Mouse (Mus musculus) megakaryocyte, embryonic 14.5 days (primary cell): ENCODE measurements around the gene Gm5431. TPM values are rescaled to one million over a fixed set of nuclear protein-coding genes. Genes with fewer than 3 reads are reported as not detected.

Experiments used
- H3K27me3 ChIP-seq: replicated peaks from 2 replicates; pipeline ENCODE3; 2012; ENCODE audit warnings: inconsistent platforms
- H3K36me3 ChIP-seq: replicated peaks from 2 replicates; pipeline ENCODE3; 2012; ENCODE audit warnings: low read length, inconsistent platforms, mixed read lengths
- H3K4me1 ChIP-seq: 2 replicates; pipeline ENCODE4 v1.6.1; 2012; ENCODE audit warnings: inconsistent platforms
- H3K4me3 ChIP-seq: replicated peaks from 2 replicates; pipeline ENCODE3; 2012; ENCODE audit warnings: moderate library complexity, mild to moderate bottlenecking, inconsistent platforms
- H3K9me3 ChIP-seq: 2 replicates; pipeline ENCODE4 v1.6.1; 2012; ENCODE audit warnings: inconsistent platforms
- FLI1 ChIP-seq: IDR thresholded peaks from 2 replicates; pipeline ENCODE4 v1.6.1; 2012; ENCODE audit warnings: low read length, inconsistent platforms, mixed read lengths
- GATA1 ChIP-seq: IDR thresholded peaks from 3 replicates; pipeline ENCODE4 v1.6.1; 2012; ENCODE audit warnings: mixed read lengths, low read length, inconsistent platforms, borderline replicate concordance
- polyA plus RNA-seq: library from polyadenylated mRNA; stranded (reverse); fragments of >175 nt; gene quantifications from 2 replicates; pipeline ENCODE4 v1.2.3, GENCODE M21; 2012; ENCODE audit warnings: low replicate concordance; ENCODE audit not compliant: insufficient read depth

Gene Gm5431
- polyA plus RNA-seq, 1 experiment, result 0.45 TPM

- H3K4me3 ChIP-seq, result peak overlapping the region; percentile 99
These were observed 63.7 kb downstream of the Gm5431 start for GRCm38 (mm10) chr11:48838181-48838797.

More at GRCm38 (mm10) chr11:48838181-48838797, 63.7 kb downstream of the Gm5431 start:
- no peak for TF ChIP-seq FLI1
- no peak; the same call in 2 of the 3 replicates for TF ChIP-seq GATA1
- peaks cover 5% of the 10 kb centered on the region for H3K36me3 ChIP-seq
- H3K9me3 ChIP-seq, result no peaks in the 10 kb centered on the region
- peaks cover 5% of the 10 kb centered on the region for H3K27me3 ChIP-seq
- peaks cover 47% of the 10 kb centered on the region for H3K4me1 ChIP-seq

Other genes with a start within 250 kb of the Gm5431 start
- gene Rack1, start 101.9 kb downstream of the Gm5431 start, polyA plus RNA-seq, result 2,725 and 4,464 TPM in 2 replicates
- gene Trim41, start 84.9 kb downstream of the Gm5431 start, polyA plus RNA-seq, result 18.6 and 56.2 TPM in 2 replicates
- gene Trim7, start 76.1 kb downstream of the Gm5431 start, polyA plus RNA-seq, result 1.6 and 5.7 TPM in 2 replicates
- 18.6 and 145 TPM in 2 replicates for gene Gm12184, start 75.6 kb downstream of the Gm5431 start, polyA plus RNA-seq
- gene Irgm1, start 30.5 kb downstream of the Gm5431 start, polyA plus RNA-seq, result 5.0 TPM in 1 of 2 replicates, not detected in the other
- 3.0 TPM in 1 of 2 replicates, not detected in the other for gene Psme2b, start 44.0 kb upstream of the Gm5431 start, polyA plus RNA-seq
- gene Olfr56, start 76.7 kb upstream of the Gm5431 start, polyA plus RNA-seq, result 0.21 TPM in 1 of 2 replicates, not detected in the other
- gene 9930111J21Rik1, start 77.2 kb upstream of the Gm5431 start, polyA plus RNA-seq, result 0.18 TPM in 1 of 2 replicates, not detected in the other
- not detected in 2 replicates for gene Gm12185, start 90.0 kb upstream of the Gm5431 start, polyA plus RNA-seq
- 0.22 TPM in 1 of 2 replicates, not detected in the other for gene Tgtp1, start 92.0 kb upstream of the Gm5431 start, polyA plus RNA-seq
- 0.57 TPM in 1 of 2 replicates, not detected in the other for gene 9930111J21Rik2, start 149.0 kb upstream of the Gm5431 start, polyA plus RNA-seq
- gene Tgtp2, start 162.0 kb upstream of the Gm5431 start, polyA plus RNA-seq, result 0.45 TPM in 1 of 2 replicates, not detected in the other
- 6.0 and 6.4 TPM in 2 replicates for gene Ifi47, start 174.4 kb upstream of the Gm5431 start, polyA plus RNA-seq
- not detected in 2 replicates for gene Olfr1396, start 212.7 kb upstream of the Gm5431 start, polyA plus RNA-seq
- not detected in 2 replicates for gene Olfr1395, start 240.1 kb upstream of the Gm5431 start, polyA plus RNA-seq